Mouse (Mus musculus): ENCODE measurements around the gene Dusp16. TPM values are rescaled to one million over a fixed set of nuclear protein-coding genes. Genes with fewer than 3 reads are reported as not detected.

The Dusp16 gene
- polyA plus RNA-seq, 1 experiment from 2014 or later, result 10.9 TPM

DNA sequence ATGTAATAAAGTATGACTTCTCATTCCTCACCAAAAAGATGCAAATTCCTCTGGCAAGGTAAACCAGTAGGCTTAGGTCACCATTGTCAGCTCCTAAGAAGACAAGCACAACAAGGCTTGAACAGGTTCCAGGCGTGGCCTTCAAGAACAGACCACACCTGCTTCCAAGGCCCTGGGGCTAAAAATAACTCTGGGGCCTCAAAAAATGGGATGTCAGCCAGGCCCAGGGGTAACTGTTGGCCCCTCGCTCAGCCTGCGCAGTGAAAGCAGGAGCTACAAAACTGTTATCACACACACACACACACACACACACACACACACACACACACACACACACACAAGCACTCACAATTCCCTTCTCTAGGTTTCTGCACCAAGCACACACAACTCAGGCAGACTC is 18.5 kb downstream of the Dusp16 start:
- Histone ChIP-seq H3K27ac (ENCODE audit: low read length) (0 out of 2 replicates have a peak overlapping the region, but pooled peaks have one; percentile 2), H3K4me2 (ENCODE audit: low read depth, low read length) (no peak overlapping the region), H3K9me3 (ENCODE audit: control insufficient read depth, low read length) (no peaks in the 10 kb centered on the region), H3K4me1 (replicated peaks; ENCODE audit: control insufficient read depth, insufficient read depth, low read length) (peaks cover 6% of the 10 kb centered on the region; the same call in 1 of the 2 replicates), H3K27me3 (ENCODE audit: control insufficient read depth, insufficient read depth, low read depth, low read length) (no peaks in the 10 kb centered on the region), H3K9ac (ENCODE audit: low read length) (no peak overlapping the region), H3K4me3 (ENCODE audit: low read length) (no peak overlapping the region), H3K36me3 (ENCODE audit: control insufficient read depth, insufficient read depth, low read length) (no peaks in the 10 kb centered on the region)
- peak; percentile 69; the same call in 1 of the 2 replicates for ATAC-seq (ENCODE audit: low read depth)
- 21% methylated on average over 2 of the region's 3 CpGs for WGBS

- H3K27ac ChIP-seq (ENCODE audit: low read length), result no peak overlapping the region
- no peak overlapping the region for H3K4me2 ChIP-seq (ENCODE audit: low read depth, low read length)
- H3K9ac ChIP-seq (ENCODE audit: low read length), result no peak overlapping the region
- WGBS, result 89% methylated on average over 1 of the region's 1 CpGs
- ATAC-seq (ENCODE audit: low read depth), result no peak
- no peaks in the 10 kb centered on the region for H3K27me3 ChIP-seq (ENCODE audit: control insufficient read depth, insufficient read depth, low read depth, low read length)
- H3K4me3 ChIP-seq (ENCODE audit: low read length), result no peak overlapping the region
- no peaks in the 10 kb centered on the region for H3K9me3 ChIP-seq (ENCODE audit: control insufficient read depth, low read length)
- H3K4me1 ChIP-seq (replicated peaks; ENCODE audit: control insufficient read depth, insufficient read depth, low read length), result peaks cover 6% of the 10 kb centered on the region; the same call in 1 of the 2 replicates
- no peaks in the 10 kb centered on the region for H3K36me3 ChIP-seq (ENCODE audit: control insufficient read depth, insufficient read depth, low read length)
These were observed 19.0 kb downstream of the Dusp16 start for GRCm38 (mm10) chr6:134773292-134773893.

GRCm38 (mm10) chr6:134770339-134770738 is 22.1 kb downstream of the Dusp16 start:
- no peaks in the 10 kb centered on the region for H3K36me3 ChIP-seq (ENCODE audit: control insufficient read depth, insufficient read depth, low read length)
- no peak overlapping the region for H3K4me3 ChIP-seq (ENCODE audit: low read length)
- H3K9ac ChIP-seq (ENCODE audit: low read length), result no peak overlapping the region
- no peaks in the 10 kb centered on the region for H3K27me3 ChIP-seq (ENCODE audit: control insufficient read depth, insufficient read depth, low read depth, low read length)
- H3K27ac ChIP-seq (ENCODE audit: low read length), result no peak overlapping the region
- no peak for ATAC-seq (ENCODE audit: low read depth)
- H3K4me2 ChIP-seq (ENCODE audit: low read depth, low read length), result no peak overlapping the region
- peaks cover 6% of the 10 kb centered on the region; the same call in 1 of the 2 replicates for H3K4me1 ChIP-seq (replicated peaks; ENCODE audit: control insufficient read depth, insufficient read depth, low read length)
- H3K9me3 ChIP-seq (ENCODE audit: control insufficient read depth, low read length), result no peaks in the 10 kb centered on the region

DNA sequence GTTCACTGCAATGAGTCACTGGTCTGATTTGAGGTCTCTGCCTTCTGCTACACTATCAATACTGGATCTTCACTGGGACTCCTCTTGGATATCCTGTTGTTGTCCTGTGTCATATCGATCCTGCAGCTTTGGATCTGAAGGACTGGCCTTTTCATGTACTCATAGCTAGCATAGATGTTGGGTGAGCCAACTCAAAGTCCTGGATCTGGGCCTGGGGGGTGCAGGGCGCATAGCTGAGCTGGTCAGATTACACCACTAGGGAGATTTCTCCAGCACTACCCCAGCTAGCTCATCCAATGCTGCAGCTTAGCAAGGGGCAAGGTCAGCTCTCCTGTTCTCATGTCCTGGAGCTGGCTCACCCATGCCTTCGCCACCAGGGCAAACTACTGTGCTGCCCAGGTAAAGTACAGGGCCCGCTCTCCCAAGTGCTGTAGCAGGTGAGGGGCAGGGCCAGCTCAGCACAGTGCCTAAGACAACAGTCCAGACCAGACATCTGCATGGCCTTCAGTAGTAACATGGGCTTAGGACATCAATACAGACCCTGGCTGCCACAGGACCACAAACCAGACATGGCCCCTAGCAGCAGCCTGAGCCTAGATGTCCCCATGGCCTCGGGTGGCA is 27.9 kb downstream of the Dusp16 start:
- no peak overlapping the region for H3K27ac ChIP-seq (ENCODE audit: low read length)
- no peaks in the 10 kb centered on the region for H3K36me3 ChIP-seq (ENCODE audit: control insufficient read depth, insufficient read depth, low read length)
- H3K9ac ChIP-seq (ENCODE audit: low read length), result 0 out of 2 replicates have a peak overlapping the region, but pooled peaks have one; percentile 24
- H3K4me3 ChIP-seq (ENCODE audit: low read length), result no peak overlapping the region
- H3K27me3 ChIP-seq (ENCODE audit: control insufficient read depth, insufficient read depth, low read depth, low read length), result no peaks in the 10 kb centered on the region
- WGBS, result 89% methylated on average over 5 of the region's 5 CpGs
- no peaks in the 10 kb centered on the region for H3K4me1 ChIP-seq (replicated peaks; ENCODE audit: control insufficient read depth, insufficient read depth, low read length)
- no peak for ATAC-seq (ENCODE audit: low read depth)
- no peak overlapping the region for H3K4me2 ChIP-seq (ENCODE audit: low read depth, low read length)
- H3K9me3 ChIP-seq (ENCODE audit: control insufficient read depth, low read length), result no peaks in the 10 kb centered on the region

- no peak overlapping the region for H3K27ac ChIP-seq (ENCODE audit: low read length)
- no peaks in the 10 kb centered on the region for H3K4me1 ChIP-seq (replicated peaks; ENCODE audit: control insufficient read depth, insufficient read depth, low read length)
- no peak overlapping the region for H3K4me2 ChIP-seq (ENCODE audit: low read depth, low read length)
- H3K9ac ChIP-seq (ENCODE audit: low read length), result no peak overlapping the region
- H3K9me3 ChIP-seq (ENCODE audit: control insufficient read depth, low read length), result no peaks in the 10 kb centered on the region
- WGBS, result 73% methylated on average over 1 of the region's 1 CpGs
- H3K27me3 ChIP-seq (ENCODE audit: control insufficient read depth, insufficient read depth, low read depth, low read length), result no peaks in the 10 kb centered on the region
- H3K36me3 ChIP-seq (ENCODE audit: control insufficient read depth, insufficient read depth, low read length), result 0 out of 2 replicates have a peak, but pooled peaks cover 2% of the 10 kb centered on the region
- ATAC-seq (ENCODE audit: low read depth), result no peak
- no peak overlapping the region for H3K4me3 ChIP-seq (ENCODE audit: low read length)
These were observed 29.0 kb downstream of the Dusp16 start for GRCm38 (mm10) chr6:134763436-134763835.

DNA sequence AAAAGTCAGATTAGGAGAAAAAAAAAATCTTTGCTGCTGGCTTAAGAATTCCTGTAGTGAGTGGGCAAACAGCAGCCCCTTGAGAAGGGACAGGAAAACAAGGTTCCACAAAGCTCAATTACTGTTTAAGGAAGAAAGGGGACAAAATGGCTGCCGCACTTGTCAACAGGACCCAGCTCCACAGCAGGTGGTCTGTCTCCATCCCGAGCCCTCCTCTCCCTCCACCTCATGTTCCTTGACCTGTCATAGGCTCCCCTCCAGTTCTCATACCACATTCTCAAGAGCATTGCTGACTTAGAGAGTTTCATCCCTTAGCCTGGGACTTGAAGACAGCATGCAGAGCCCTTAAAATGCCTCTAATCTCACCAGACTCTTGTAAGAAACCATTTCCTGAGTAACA is 30.6 kb downstream of the Dusp16 start:
- H3K4me2 ChIP-seq (ENCODE audit: low read depth, low read length), result no peak overlapping the region
- H3K27ac ChIP-seq (ENCODE audit: low read length), result no peak overlapping the region
- no peaks in the 10 kb centered on the region for H3K27me3 ChIP-seq (ENCODE audit: control insufficient read depth, insufficient read depth, low read depth, low read length)
- H3K4me1 ChIP-seq (replicated peaks; ENCODE audit: control insufficient read depth, insufficient read depth, low read length), result no peaks in the 10 kb centered on the region
- WGBS, result 56% methylated on average over 2 of the region's 2 CpGs
- H3K9ac ChIP-seq (ENCODE audit: low read length), result no peak overlapping the region
- no peak for ATAC-seq (ENCODE audit: low read depth)
- H3K4me3 ChIP-seq (ENCODE audit: low read length), result no peak overlapping the region
- H3K36me3 ChIP-seq (ENCODE audit: control insufficient read depth, insufficient read depth, low read length), result 0 out of 2 replicates have a peak, but pooled peaks cover 2% of the 10 kb centered on the region
- no peaks in the 10 kb centered on the region for H3K9me3 ChIP-seq (ENCODE audit: control insufficient read depth, low read length)

GRCm38 (mm10) chr6:134760926-134761544 is 31.4 kb downstream of the Dusp16 start:
- 79% methylated on average over 5 of the region's 5 CpGs for WGBS
- Histone ChIP-seq H3K9me3 (ENCODE audit: control insufficient read depth, low read length) (no peaks in the 10 kb centered on the region), H3K27ac (ENCODE audit: low read length) (no peak overlapping the region), H3K4me2 (ENCODE audit: low read depth, low read length) (no peak overlapping the region), H3K36me3 (ENCODE audit: control insufficient read depth, insufficient read depth, low read length) (0 out of 2 replicates have a peak, but pooled peaks cover 2% of the 10 kb centered on the region), H3K4me3 (ENCODE audit: low read length) (no peak overlapping the region), H3K9ac (ENCODE audit: low read length) (no peak overlapping the region), H3K27me3 (ENCODE audit: control insufficient read depth, insufficient read depth, low read depth, low read length) (no peaks in the 10 kb centered on the region), H3K4me1 (replicated peaks; ENCODE audit: control insufficient read depth, insufficient read depth, low read length) (no peaks in the 10 kb centered on the region)
- no peak for ATAC-seq (ENCODE audit: low read depth)

DNA sequence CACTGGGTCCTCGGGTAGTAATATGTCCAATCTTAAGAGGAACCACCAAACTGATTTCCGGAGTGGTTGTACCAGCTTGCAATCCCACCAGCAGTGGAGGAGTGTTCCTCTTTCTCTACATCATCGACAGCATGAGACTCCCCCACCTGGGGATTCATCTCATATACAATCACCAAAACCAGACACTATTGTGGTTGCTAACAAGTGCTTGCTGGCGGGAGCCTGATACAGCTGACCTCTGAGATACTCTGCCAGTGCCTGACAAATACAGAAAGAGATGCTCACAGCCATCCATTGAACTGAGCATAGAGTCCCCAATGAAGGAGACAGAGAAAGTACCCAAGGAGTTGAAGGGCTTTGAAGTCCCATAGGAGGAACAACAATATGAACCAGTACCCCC is 36.4 kb downstream of the Dusp16 start:
- no peak for ATAC-seq (ENCODE audit: low read depth)
- Histone ChIP-seq H3K9ac (ENCODE audit: low read length) (no peak overlapping the region), H3K9me3 (ENCODE audit: control insufficient read depth, low read length) (no peaks in the 10 kb centered on the region), H3K27me3 (ENCODE audit: control insufficient read depth, insufficient read depth, low read depth, low read length) (no peaks in the 10 kb centered on the region), H3K4me1 (replicated peaks; ENCODE audit: control insufficient read depth, insufficient read depth, low read length) (no peaks in the 10 kb centered on the region), H3K36me3 (ENCODE audit: control insufficient read depth, insufficient read depth, low read length) (0 out of 2 replicates have a peak, but pooled peaks cover 2% of the 10 kb centered on the region), H3K4me2 (ENCODE audit: low read depth, low read length) (no peak overlapping the region), H3K27ac (ENCODE audit: low read length) (no peak overlapping the region), H3K4me3 (ENCODE audit: low read length) (no peak overlapping the region)
- WGBS, result 95% methylated on average over 4 of the region's 4 CpGs

- 90% methylated on average over 11 of the region's 11 CpGs for WGBS
- H3K4me3 ChIP-seq (ENCODE audit: low read length), result no peak overlapping the region
- no peaks in the 10 kb centered on the region for H3K27me3 ChIP-seq (ENCODE audit: control insufficient read depth, insufficient read depth, low read depth, low read length)
- H3K36me3 ChIP-seq (ENCODE audit: control insufficient read depth, insufficient read depth, low read length), result 0 out of 2 replicates have a peak, but pooled peaks cover 2% of the 10 kb centered on the region
- H3K9ac ChIP-seq (ENCODE audit: low read length), result no peak overlapping the region
- H3K4me2 ChIP-seq (ENCODE audit: low read depth, low read length), result no peak overlapping the region
- no peak for ATAC-seq (ENCODE audit: low read depth)
- H3K9me3 ChIP-seq (ENCODE audit: control insufficient read depth, low read length), result no peaks in the 10 kb centered on the region
- H3K4me1 ChIP-seq (replicated peaks; ENCODE audit: control insufficient read depth, insufficient read depth, low read length), result no peaks in the 10 kb centered on the region
- H3K27ac ChIP-seq (ENCODE audit: low read length), result no peak overlapping the region
These were observed 38.6 kb downstream of the Dusp16 start for GRCm38 (mm10) chr6:134753858-134754257.
